Mouse (Mus musculus): ENCODE data around the gene Thrb. TPM values are rescaled to one million over a fixed set of nuclear protein-coding genes. Genes with fewer than 3 reads are reported as not detected.
A peak's percentile ranks its signal among the peaks of the same experiment; 100 is the strongest.

The Thrb gene
- total and polyA plus RNA-seq, 2 experiments from 2014 or later = 2.1 to 8.9 TPM

- Histone ChIP-seq H3K4me1 (ENCODE audit: insufficient read depth, low read length) (no peaks in the 10 kb centered on the region), H3K9me3 (ENCODE audit: low read length) (no peaks in the 10 kb centered on the region), H3K4me2 (ENCODE audit: low read depth, low read length, poor library complexity, severe bottlenecking) (no peak overlapping the region), H3K27me3 (ENCODE audit: insufficient read depth, low read length) (no peaks in the 10 kb centered on the region), H3K36me3 (ENCODE audit: insufficient read depth, low read length) (no peaks in the 10 kb centered on the region), H3K9ac (replicated peaks; ENCODE audit: low read length, poor library complexity, severe bottlenecking) (no peak overlapping the region), H3K27ac (ENCODE audit: low read depth, low read length) (no peak overlapping the region), H3K4me3 (ENCODE audit: low read depth, low read length) (no peak overlapping the region)
- no peak for TF ChIP-seq CTCF (IDR thresholded peaks at IDR 0.05)
- DNase-seq (ENCODE audit: low spot score) (peak; percentile 38), ATAC-seq (ENCODE audit: low FRiP score) (no peak)
- 19% methylated on average over 1 of the region's 1 CpGs for WGBS
These were observed 62.9 kb downstream of the Thrb start for GRCm38 (mm10) chr14:17722824-17723445.

GRCm38 (mm10) chr14:17724577-17724976 is 64.5 kb downstream of the Thrb start:
- H3K27me3 ChIP-seq (ENCODE audit: insufficient read depth, low read length) = no peaks in the 10 kb centered on the region
- H3K36me3 ChIP-seq (ENCODE audit: insufficient read depth, low read length) = no peaks in the 10 kb centered on the region
- WGBS = 85% methylated on average over 3 of the region's 3 CpGs
- no peak overlapping the region for H3K4me2 ChIP-seq (ENCODE audit: low read depth, low read length, poor library complexity, severe bottlenecking)
- H3K4me1 ChIP-seq (ENCODE audit: insufficient read depth, low read length) = no peaks in the 10 kb centered on the region
- no peak overlapping the region for H3K4me3 ChIP-seq (ENCODE audit: low read depth, low read length)
- ATAC-seq (ENCODE audit: low FRiP score) (no peak), DNase-seq (ENCODE audit: low spot score) (no peak)
- H3K9ac ChIP-seq (replicated peaks; ENCODE audit: low read length, poor library complexity, severe bottlenecking) = no peak overlapping the region
- no peak overlapping the region for H3K27ac ChIP-seq (ENCODE audit: low read depth, low read length)
- no peaks in the 10 kb centered on the region for H3K9me3 ChIP-seq (ENCODE audit: low read length)
- no peak for TF ChIP-seq CTCF (IDR thresholded peaks at IDR 0.05)

GRCm38 (mm10) chr14:17726906-17727305 is 66.8 kb downstream of the Thrb start:
- H3K4me2 ChIP-seq (ENCODE audit: low read depth, low read length, poor library complexity, severe bottlenecking) = no peak overlapping the region
- no peak overlapping the region for H3K9ac ChIP-seq (replicated peaks; ENCODE audit: low read length, poor library complexity, severe bottlenecking)
- no peak for DNase-seq (ENCODE audit: low spot score)
- no peaks in the 10 kb centered on the region for H3K27me3 ChIP-seq (ENCODE audit: insufficient read depth, low read length)
- no peaks in the 10 kb centered on the region for H3K4me1 ChIP-seq (ENCODE audit: insufficient read depth, low read length)
- no peak overlapping the region for H3K27ac ChIP-seq (ENCODE audit: low read depth, low read length)
- ATAC-seq (ENCODE audit: low FRiP score) = no peak
- no peak for TF ChIP-seq CTCF (IDR thresholded peaks at IDR 0.05)
- 78% methylated on average over 1 of the region's 1 CpGs for WGBS
- no peak overlapping the region for H3K4me3 ChIP-seq (ENCODE audit: low read depth, low read length)
- H3K36me3 ChIP-seq (ENCODE audit: insufficient read depth, low read length) = no peaks in the 10 kb centered on the region
- no peaks in the 10 kb centered on the region for H3K9me3 ChIP-seq (ENCODE audit: low read length)

- H3K9ac ChIP-seq (replicated peaks; ENCODE audit: low read length, poor library complexity, severe bottlenecking) = no peak overlapping the region
- no peaks in the 10 kb centered on the region for H3K36me3 ChIP-seq (ENCODE audit: insufficient read depth, low read length)
- no peaks in the 10 kb centered on the region for H3K9me3 ChIP-seq (ENCODE audit: low read length)
- H3K4me2 ChIP-seq (ENCODE audit: low read depth, low read length, poor library complexity, severe bottlenecking) = no peak overlapping the region
- 92% methylated on average over 4 of the region's 4 CpGs for WGBS
- H3K27ac ChIP-seq (ENCODE audit: low read depth, low read length) = no peak overlapping the region
- TF ChIP-seq CTCF (IDR thresholded peaks at IDR 0.05) = no peak
- no peaks in the 10 kb centered on the region for H3K4me1 ChIP-seq (ENCODE audit: insufficient read depth, low read length)
- H3K4me3 ChIP-seq (ENCODE audit: low read depth, low read length) = no peak overlapping the region
- no peaks in the 10 kb centered on the region for H3K27me3 ChIP-seq (ENCODE audit: insufficient read depth, low read length)
- ATAC-seq (ENCODE audit: low FRiP score) (no peak), DNase-seq (ENCODE audit: low spot score) (no peak)
These were observed 67.8 kb downstream of the Thrb start for GRCm38 (mm10) chr14:17727878-17728277.

- no peak overlapping the region for H3K9ac ChIP-seq (replicated peaks; ENCODE audit: low read length, poor library complexity, severe bottlenecking)
- no peak for ATAC-seq (ENCODE audit: low FRiP score)
- H3K4me1 ChIP-seq (ENCODE audit: insufficient read depth, low read length) = no peaks in the 10 kb centered on the region
- no peaks in the 10 kb centered on the region for H3K27me3 ChIP-seq (ENCODE audit: insufficient read depth, low read length)
- 90% methylated on average over 2 of the region's 2 CpGs for WGBS
- H3K27ac ChIP-seq (ENCODE audit: low read depth, low read length) = no peak overlapping the region
- H3K36me3 ChIP-seq (ENCODE audit: insufficient read depth, low read length) = no peaks in the 10 kb centered on the region
- H3K4me2 ChIP-seq (ENCODE audit: low read depth, low read length, poor library complexity, severe bottlenecking) = no peak overlapping the region
- no peaks in the 10 kb centered on the region for H3K9me3 ChIP-seq (ENCODE audit: low read length)
- no peak for TF ChIP-seq CTCF (IDR thresholded peaks at IDR 0.05)
- no peak overlapping the region for H3K4me3 ChIP-seq (ENCODE audit: low read depth, low read length)
- DNase-seq (ENCODE audit: low spot score) = no peak
These were observed 68.8 kb downstream of the Thrb start for GRCm38 (mm10) chr14:17728889-17729288.

GRCm38 (mm10) chr14:17731020-17731419 is 71.0 kb downstream of the Thrb start:
- Histone ChIP-seq H3K27me3 (ENCODE audit: insufficient read depth, low read length) (no peaks in the 10 kb centered on the region), H3K27ac (ENCODE audit: low read depth, low read length) (no peak overlapping the region), H3K4me3 (ENCODE audit: low read depth, low read length) (no peak overlapping the region), H3K4me1 (ENCODE audit: insufficient read depth, low read length) (no peaks in the 10 kb centered on the region), H3K4me2 (ENCODE audit: low read depth, low read length, poor library complexity, severe bottlenecking) (no peak overlapping the region), H3K36me3 (ENCODE audit: insufficient read depth, low read length) (no peaks in the 10 kb centered on the region), H3K9ac (replicated peaks; ENCODE audit: low read length, poor library complexity, severe bottlenecking) (no peak overlapping the region), H3K9me3 (ENCODE audit: low read length) (no peaks in the 10 kb centered on the region)
- no peak for ATAC-seq (ENCODE audit: low FRiP score)
- no peak for TF ChIP-seq CTCF (IDR thresholded peaks at IDR 0.05)
- no peak for DNase-seq (ENCODE audit: low spot score)
- 7% methylated on average over 2 of the region's 2 CpGs for WGBS
